Mouse (Mus musculus) cerebral cortex, adult 2 months (tissue): ENCODE results near the gene Tgfb2.

ENCODE experiments used
- WGBS: fragments of 180-500 bp; shearing (Covaris S2); methylation state at CpG from one replicate; pipeline ENCODE4 v1.1.7; 2018; 5-methylcytosine and 5-hydroxymethylcytosine counted together

Tgfb2 gene

GRCm38 (mm10) chr1:186705915-186706248 lies at the start of gene Tgfb2:
Gene Tgfb2, minus strand, starts transcription at chr1:186705989.
- 3% methylated on average over 12 of the region's 12 CpGs for WGBS

- 33% methylated on average over 10 of the region's 10 CpGs for WGBS
Observed at GRCm38 (mm10) chr1:186749675-186750283, 44.0 kb upstream of the Tgfb2 start.

GRCm38 (mm10) chr1:186748724-186749653 lies 43.2 kb upstream of the Tgfb2 start, which contains the start of gene Rrp15:
Gene Rrp15, minus strand, starts transcription at chr1:186749358.
- WGBS: under 1% methylated on average over 46 of the region's 46 CpGs

- 87% methylated on average over 7 of the region's 7 CpGs for WGBS
Observed at GRCm38 (mm10) chr1:186739828-186740227, 34.0 kb upstream of the Tgfb2 start.

GRCm38 (mm10) chr1:186735537-186735936 lies 29.7 kb upstream of the Tgfb2 start:
- 96% methylated on average over 5 of the region's 5 CpGs for WGBS

- 96% methylated on average over 8 of the region's 8 CpGs for WGBS
Observed at GRCm38 (mm10) chr1:186733052-186733451, 27.3 kb upstream of the Tgfb2 start.

GRCm38 (mm10) chr1:186728778-186729177 lies 23.0 kb upstream of the Tgfb2 start:
- 78% methylated on average over 4 of the region's 4 CpGs for WGBS

GRCm38 (mm10) chr1:186726117-186726516 lies 20.3 kb upstream of the Tgfb2 start:
- 83% methylated on average over 7 of the region's 7 CpGs for WGBS

GRCm38 (mm10) chr1:186722299-186722698 lies 16.5 kb upstream of the Tgfb2 start:
- 86% methylated on average over 9 of the region's 9 CpGs for WGBS

GRCm38 (mm10) chr1:186721846-186722245 lies 16.1 kb upstream of the Tgfb2 start:
- WGBS: 34% methylated on average over 12 of the region's 12 CpGs

GRCm38 (mm10) chr1:186721166-186721565 lies 15.4 kb upstream of the Tgfb2 start:
- WGBS: 93% methylated on average over 11 of the region's 11 CpGs

- 94% methylated on average over 9 of the region's 9 CpGs for WGBS
Observed at GRCm38 (mm10) chr1:186719708-186720107, 13.9 kb upstream of the Tgfb2 start.

GRCm38 (mm10) chr1:186718881-186719280 lies 13.1 kb upstream of the Tgfb2 start:
- WGBS: 77% methylated on average over 5 of the region's 5 CpGs

- WGBS: 83% methylated on average over 17 of the region's 17 CpGs
Observed at GRCm38 (mm10) chr1:186714980-186715896, 9.4 kb upstream of the Tgfb2 start.

GRCm38 (mm10) chr1:186714215-186714614 lies 8.4 kb upstream of the Tgfb2 start:
- 83% methylated on average over 4 of the region's 4 CpGs for WGBS

GRCm38 (mm10) chr1:186712802-186713471 lies 7.1 kb upstream of the Tgfb2 start:
- WGBS: 1% methylated on average over 3 of the region's 3 CpGs

- under 1% methylated on average over 59 of the region's 65 CpGs for WGBS
Observed at GRCm38 (mm10) chr1:186705203-186705914, 430 bp downstream of the Tgfb2 start.

- WGBS: under 1% methylated on average over 36 of the region's 36 CpGs
Observed at GRCm38 (mm10) chr1:186703980-186704701, 1.6 kb downstream of the Tgfb2 start.

GRCm38 (mm10) chr1:186703256-186703979 lies 2.4 kb downstream of the Tgfb2 start:
- 2% methylated on average over 15 of the region's 15 CpGs for WGBS
